Mouse (Mus musculus): Measurements from ENCODE around the gene Pafah1b3. TPM values are rescaled to one million over a fixed set of nuclear protein-coding genes. Genes with fewer than 3 reads are reported as not detected.

The Pafah1b3 gene
- total and polyA plus RNA-seq, 2 experiments from 2014 or later = 484 to 534 TPM

- Histone ChIP-seq H3K9me3 (ENCODE audit: low read length) (no peaks in the 10 kb centered on the region), H3K4me1 (ENCODE audit: insufficient read depth, low read length) (peaks cover 20% of the 10 kb centered on the region), H3K9ac (replicated peaks; ENCODE audit: low read length) (peak overlapping the region; percentile 35), H3K4me2 (ENCODE audit: low read depth, low read length) (no peak overlapping the region), H3K4me3 (ENCODE audit: low read length) (no peak overlapping the region), H3K27ac (no peak overlapping the region), H3K36me3 (ENCODE audit: insufficient read depth, low read length) (peaks cover 21% of the 10 kb centered on the region; the same call in 1 of the 2 replicates), H3K27me3 (ENCODE audit: insufficient read depth, low read length) (no peaks in the 10 kb centered on the region)
- DNase-seq (ENCODE audit: low spot score) = no peak
- WGBS = 90% methylated on average over 22 of the region's 22 CpGs
- no peak for TF ChIP-seq CTCF (IDR thresholded peaks at IDR 0.05; ENCODE audit: low read depth)
- ATAC-seq = no peak
Measured at GRCm38 (mm10) chr7:25273259-25274241, 24.2 kb downstream of the Pafah1b3 start.

- Histone ChIP-seq H3K36me3 (ENCODE audit: insufficient read depth, low read length) (peaks cover 21% of the 10 kb centered on the region; the same call in 1 of the 2 replicates), H3K4me2 (ENCODE audit: low read depth, low read length) (no peak overlapping the region), H3K27ac (no peak overlapping the region), H3K4me3 (ENCODE audit: low read length) (no peak overlapping the region), H3K4me1 (ENCODE audit: insufficient read depth, low read length) (peaks cover 17% of the 10 kb centered on the region), H3K9ac (replicated peaks; ENCODE audit: low read length) (no peak overlapping the region; the same call in 1 of the 2 replicates), H3K9me3 (ENCODE audit: low read length) (no peaks in the 10 kb centered on the region), H3K27me3 (ENCODE audit: insufficient read depth, low read length) (no peaks in the 10 kb centered on the region)
- DNase-seq (ENCODE audit: low spot score) (no peak), ATAC-seq (no peak)
- WGBS = 90% methylated on average over 38 of the region's 38 CpGs
- TF ChIP-seq CTCF (IDR thresholded peaks at IDR 0.05; ENCODE audit: low read depth) = no peak
Measured at GRCm38 (mm10) chr7:25272445-25273258, 25.1 kb downstream of the Pafah1b3 start.

DNA sequence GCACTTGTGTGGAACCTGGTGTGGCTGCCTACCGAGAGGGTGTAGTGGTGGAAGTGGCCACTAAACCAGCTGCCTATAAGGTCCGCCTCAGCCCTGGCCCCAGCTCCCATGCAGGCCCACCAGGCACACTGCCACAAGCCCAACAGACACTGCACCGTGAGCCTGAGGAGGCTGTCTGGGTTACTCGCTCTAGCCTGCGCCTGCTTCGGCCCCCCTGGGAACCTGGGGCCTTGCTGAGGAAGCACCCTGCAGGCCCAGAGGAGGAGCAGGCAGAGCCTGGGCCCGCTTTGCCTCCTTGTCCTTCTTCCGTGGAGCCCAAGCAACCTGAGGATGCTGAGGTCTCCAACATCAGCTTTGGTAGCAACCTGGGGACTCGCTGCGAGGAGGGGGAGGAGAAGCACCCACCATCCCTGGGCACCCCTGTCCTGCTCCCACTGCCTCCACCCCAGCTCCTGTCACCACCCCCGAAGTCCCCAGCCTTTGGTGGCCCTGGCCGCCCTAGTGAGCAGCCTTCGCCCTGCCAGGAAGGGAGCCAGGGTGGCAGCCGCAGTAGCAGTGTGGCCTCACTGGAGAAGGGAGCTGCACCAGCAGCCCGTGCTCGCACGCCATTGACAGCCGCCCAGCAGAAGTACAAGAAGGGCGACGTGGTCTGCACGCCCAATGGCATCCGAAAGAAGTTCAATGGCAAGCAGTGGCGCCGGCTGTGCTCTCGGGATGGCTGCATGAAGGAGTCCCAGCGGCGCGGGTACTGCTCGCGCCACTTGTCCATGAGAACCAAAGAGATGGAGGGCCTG, 25.9 kb downstream of the Pafah1b3 start:
- Histone ChIP-seq H3K4me2 (ENCODE audit: low read depth, low read length) (no peak overlapping the region), H3K9ac (replicated peaks; ENCODE audit: low read length) (no peak overlapping the region), H3K4me3 (ENCODE audit: low read length) (no peak overlapping the region), H3K27ac (no peak overlapping the region), H3K4me1 (ENCODE audit: insufficient read depth, low read length) (peaks cover 14% of the 10 kb centered on the region), H3K9me3 (ENCODE audit: low read length) (no peaks in the 10 kb centered on the region), H3K27me3 (ENCODE audit: insufficient read depth, low read length) (no peaks in the 10 kb centered on the region), H3K36me3 (ENCODE audit: insufficient read depth, low read length) (peaks cover 21% of the 10 kb centered on the region; the same call in 1 of the 2 replicates)
- WGBS = 90% methylated on average over 30 of the region's 30 CpGs
- TF ChIP-seq CTCF (IDR thresholded peaks at IDR 0.05; ENCODE audit: low read depth) = no peak
- no peak for DNase-seq (ENCODE audit: low spot score)
- no peak for ATAC-seq

- 88% methylated on average over 35 of the region's 35 CpGs for WGBS
- H3K4me1 ChIP-seq (ENCODE audit: insufficient read depth, low read length) = peaks cover 14% of the 10 kb centered on the region
- DNase-seq (ENCODE audit: low spot score) (no peak), ATAC-seq (no peak)
- H3K9ac ChIP-seq (replicated peaks; ENCODE audit: low read length) = no peak overlapping the region
- no peak for TF ChIP-seq CTCF (IDR thresholded peaks at IDR 0.05; ENCODE audit: low read depth)
- no peak overlapping the region for H3K4me2 ChIP-seq (ENCODE audit: low read depth, low read length)
- H3K9me3 ChIP-seq (ENCODE audit: low read length) = no peaks in the 10 kb centered on the region
- no peak overlapping the region for H3K4me3 ChIP-seq (ENCODE audit: low read length)
- H3K27ac ChIP-seq = no peak overlapping the region
- no peaks in the 10 kb centered on the region for H3K27me3 ChIP-seq (ENCODE audit: insufficient read depth, low read length)
- peaks cover 21% of the 10 kb centered on the region; the same call in 1 of the 2 replicates for H3K36me3 ChIP-seq (ENCODE audit: insufficient read depth, low read length)
Measured at GRCm38 (mm10) chr7:25270652-25271633, 26.8 kb downstream of the Pafah1b3 start.

GRCm38 (mm10) chr7:25269545-25270271, 28.1 kb downstream of the Pafah1b3 start:
- ATAC-seq = no peak
- peak overlapping the region; percentile 81; the same call in 1 of the 2 replicates for H3K9ac ChIP-seq (replicated peaks; ENCODE audit: low read length)
- 79% methylated on average over 8 of the region's 8 CpGs for WGBS

More at GRCm38 (mm10) chr7:25269545-25270271, 28.1 kb downstream of the Pafah1b3 start:
- Histone ChIP-seq H3K27me3 (ENCODE audit: insufficient read depth, low read length) (no peaks in the 10 kb centered on the region), H3K4me2 (ENCODE audit: low read depth, low read length) (peak overlapping the region; percentile 91), H3K27ac (peak overlapping the region; percentile 91; the same call in 1 of the 2 replicates), H3K36me3 (ENCODE audit: insufficient read depth, low read length) (peaks cover 21% of the 10 kb centered on the region; the same call in 1 of the 2 replicates), H3K4me3 (ENCODE audit: low read length) (peak overlapping the region; percentile 78), H3K9me3 (ENCODE audit: low read length) (no peaks in the 10 kb centered on the region), H3K4me1 (ENCODE audit: insufficient read depth, low read length) (peaks cover 14% of the 10 kb centered on the region)
- TF ChIP-seq CTCF (IDR thresholded peaks at IDR 0.05; ENCODE audit: low read depth) = no peak
- DNase-seq (ENCODE audit: low spot score) = no peak

Measured in hindbrain, postnatal 0 days (tissue).